Mouse (Mus musculus): ENCODE measurements at regions not wholly inside any gene's neighbourhood (a gene's known extent, or its start where the extent isn't known, plus 50 kb on each side); places are given as distances from the start of the nearest gene placed in this dataset.
A peak's percentile ranks its signal among the peaks of the same experiment; 100 is the strongest.

- DNase-seq (ENCODE audit: low read depth, low spot score): no peak
These were observed 70.4 kb upstream of the Sox9 start for GRCm38 (mm10) chr11:112711656-112712055.

GRCm38 (mm10) chr11:112718547-112718946, 63.5 kb upstream of the Sox9 start:
- DNase-seq (ENCODE audit: low read depth, low spot score): peak; percentile 23

DNA sequence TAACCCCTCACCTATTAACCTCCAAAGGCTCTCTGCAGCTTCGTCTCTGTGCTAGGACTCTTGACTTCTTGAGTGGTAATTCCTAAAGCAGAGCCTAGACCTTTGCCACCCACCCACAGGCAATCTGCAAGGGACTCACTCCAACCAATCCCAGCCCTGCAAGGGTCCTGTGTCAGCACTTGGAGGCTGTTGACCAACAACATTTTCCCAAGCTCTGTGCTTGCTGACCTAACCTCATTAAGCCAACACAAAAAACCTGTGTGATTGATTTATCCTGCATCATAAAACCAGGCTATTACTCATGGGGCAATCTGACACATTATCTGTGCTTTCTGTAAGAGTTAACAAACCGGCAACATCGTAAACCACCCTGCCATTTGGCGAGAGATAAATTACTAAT, 61.4 kb upstream of the Sox9 start:
- DNase-seq (ENCODE audit: low read depth, low spot score): no peak

DNA sequence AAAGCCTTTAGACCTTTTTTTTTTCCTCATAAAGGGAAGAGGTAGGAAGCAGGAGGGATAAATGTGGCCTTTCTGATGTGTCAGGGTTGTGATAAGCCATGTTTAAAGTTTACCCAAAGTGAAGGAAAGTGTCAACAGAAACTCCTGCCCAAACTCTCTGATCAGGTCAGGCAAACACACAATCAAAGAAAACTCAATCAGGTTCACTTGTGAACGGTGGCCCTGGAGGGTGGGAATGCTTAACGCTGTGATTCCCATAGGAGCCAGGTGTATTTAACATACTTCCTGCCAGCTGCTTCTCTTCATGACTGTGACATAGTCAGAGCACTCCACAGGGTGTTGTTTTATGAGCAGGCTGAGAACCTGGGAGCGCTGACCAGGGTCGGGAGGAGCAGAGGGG, 59.1 kb upstream of the Sox9 start:
- no peak for DNase-seq (ENCODE audit: low read depth, low spot score)

DNA sequence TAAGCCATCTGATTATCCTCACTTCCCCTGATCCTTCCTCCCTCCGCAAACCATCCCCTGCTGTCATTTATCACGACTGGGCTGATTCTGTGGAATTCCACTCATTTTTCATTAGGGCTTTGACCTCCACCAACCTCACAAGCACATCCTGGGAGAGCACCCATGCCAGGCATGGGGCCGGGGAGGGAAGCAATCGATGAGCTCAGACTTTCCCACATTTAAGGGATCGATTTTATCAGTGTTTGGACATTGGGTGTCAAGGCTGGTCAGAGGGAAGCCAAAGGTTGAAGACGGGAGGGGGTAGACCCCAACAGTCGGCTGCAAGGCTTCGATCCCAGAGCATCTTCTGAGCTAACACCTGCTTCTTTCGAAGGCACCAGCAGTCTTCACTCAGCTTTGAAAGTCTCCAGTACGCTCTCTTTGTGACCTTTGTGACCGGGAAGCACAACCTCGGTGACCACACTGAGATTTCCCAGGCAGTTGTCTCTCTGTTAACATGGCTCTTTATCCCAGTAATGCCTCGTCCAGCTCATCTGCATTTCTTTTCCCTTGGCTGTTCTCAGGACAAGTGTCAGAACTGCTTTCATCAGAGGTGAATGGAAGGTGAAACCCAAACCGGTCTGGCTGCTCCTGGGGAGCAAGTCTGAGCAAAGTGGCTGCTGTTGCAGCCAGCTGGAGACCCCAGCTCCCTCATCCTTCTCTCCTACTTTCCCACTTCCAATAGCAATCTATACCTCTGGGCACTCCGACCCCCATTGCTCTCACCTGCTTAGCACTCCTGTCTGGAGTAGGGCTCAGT, 53.7 kb upstream of the Sox9 start:
- DNase-seq (ENCODE audit: low read depth, low spot score): peak; percentile 8
